Mouse (Mus musculus) embryonic facial prominence, embryonic 10.5 days (tissue): ENCODE data around the gene Pdss2. TPM values are rescaled to one million over a fixed set of nuclear protein-coding genes. Genes with fewer than 3 reads are reported as not detected.

Source experiments
- DNase-seq: peaks from one replicate; pipeline ENCODE4 v3.0.0-alpha.2; 2017; ENCODE audit warnings: low spot score
- H3K27ac ChIP-seq: fragments of 300-500 bp; sonication (generic); replicated peaks from 2 replicates; pipeline ENCODE4 v1.5.1; 2016; ENCODE audit warnings: mild to moderate bottlenecking
- H3K27me3 ChIP-seq: fragments of 300-500 bp; sonication (generic); replicated peaks from 2 replicates; pipeline ENCODE4 v1.6.1; 2016; ENCODE audit warnings: low read depth, mild to moderate bottlenecking; ENCODE audit not compliant: poor library complexity, severe bottlenecking
- H3K36me3 ChIP-seq: fragments of 300-500 bp; sonication (generic); replicated peaks from 2 replicates; pipeline ENCODE4 v1.6.1; 2016; ENCODE audit warnings: mild to moderate bottlenecking, moderate library complexity
- H3K4me1 ChIP-seq: fragments of 300-500 bp; sonication (generic); 2 replicates; pipeline ENCODE4 v1.6.1; 2016
- H3K4me3 ChIP-seq: fragments of 300-500 bp; sonication (generic); 2 replicates; pipeline ENCODE4 v1.5.1; 2016; ENCODE audit warnings: mild to moderate bottlenecking, moderate library complexity
- H3K9me3 ChIP-seq: fragments of 300-500 bp; sonication (generic); 2 replicates; pipeline ENCODE4 v1.6.1; 2016; ENCODE audit warnings: mild to moderate bottlenecking
- WGBS: fragments of 180-500 bp; shearing (Covaris S2); methylation state at CpG from one replicate; pipeline ENCODE4 v1.1.7; 2016; 5-methylcytosine and 5-hydroxymethylcytosine counted together
- polyA plus RNA-seq: library from polyadenylated mRNA; unstranded; fragments of >200 nt; fragmentation: Nextera tagmentation; extraction: Ambion mirVana; gene quantifications from 2 replicates; pipeline ENCODE4 v1.2.1, GENCODE M21; 2016

The Pdss2 gene
- polyA plus RNA-seq, 1 experiment from 2014 or later = 15.9 TPM

DNA sequence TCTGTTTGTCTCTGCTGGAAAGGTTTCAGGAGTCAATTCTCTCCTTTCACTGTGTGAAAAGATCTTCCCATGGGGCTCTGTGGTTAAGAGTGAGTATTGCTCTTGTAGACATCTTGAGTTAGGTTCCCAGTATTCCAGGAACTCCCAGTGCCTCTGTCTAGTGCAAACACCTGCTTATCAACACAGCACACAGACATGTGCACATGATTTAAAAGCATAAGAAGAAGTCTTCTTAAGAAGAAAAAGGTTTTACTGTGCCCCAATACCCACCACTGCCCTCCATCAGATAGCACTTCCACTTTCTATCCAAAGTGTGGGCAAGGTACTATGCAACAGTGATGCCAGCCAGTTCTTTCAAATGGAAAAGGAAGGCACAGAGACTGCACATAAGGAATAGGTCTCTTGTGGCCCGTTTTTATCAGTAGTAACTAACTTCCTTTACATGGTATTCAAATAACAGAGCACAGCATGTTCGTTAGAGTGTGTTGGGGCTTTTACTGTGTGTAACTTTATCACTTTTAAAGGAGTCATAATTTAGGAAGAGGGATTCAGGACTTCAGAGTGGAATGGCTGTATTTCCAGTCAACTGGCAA lies 69.4 kb downstream of the Pdss2 start:
- Histone ChIP-seq H3K27ac (no peak overlapping the region), H3K27me3 (no peaks in the 10 kb centered on the region), H3K4me3 (no peak overlapping the region), H3K4me1 (peaks cover 7% of the 10 kb centered on the region; the same call in 1 of the 2 replicates), H3K9me3 (no peaks in the 10 kb centered on the region), H3K36me3 (no peaks in the 10 kb centered on the region)
- DNase-seq = no peak
- WGBS = 80% methylated on average over 2 of the region's 2 CpGs

DNA sequence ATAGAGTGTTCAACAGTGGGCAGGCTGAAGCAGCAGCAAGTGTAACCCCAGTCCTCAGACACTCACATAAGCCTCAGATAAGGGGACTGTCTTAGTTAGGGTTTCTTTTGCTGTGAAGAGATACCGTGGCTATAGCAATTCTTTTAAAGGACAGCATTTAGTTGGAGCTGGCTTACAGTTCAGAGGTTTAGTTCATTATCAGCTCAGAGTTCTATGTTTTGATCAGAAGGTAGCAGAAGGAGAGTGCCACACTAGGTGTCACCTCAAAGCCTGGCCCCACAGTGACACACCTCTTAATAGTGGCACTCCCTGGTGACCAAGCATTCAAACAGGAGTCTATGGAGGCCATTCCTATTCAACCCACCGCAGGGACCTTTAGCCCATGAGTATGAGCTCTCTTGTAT lies 70.0 kb downstream of the Pdss2 start:
- Histone ChIP-seq H3K36me3 (no peaks in the 10 kb centered on the region), H3K27me3 (no peaks in the 10 kb centered on the region), H3K27ac (no peak overlapping the region; the same call in 1 of the 2 replicates), H3K4me1 (peaks cover 6% of the 10 kb centered on the region; the same call in 1 of the 2 replicates), H3K4me3 (no peak overlapping the region), H3K9me3 (no peaks in the 10 kb centered on the region)
- 88% methylated on average over 2 of the region's 2 CpGs for WGBS
- no peak for DNase-seq

DNA sequence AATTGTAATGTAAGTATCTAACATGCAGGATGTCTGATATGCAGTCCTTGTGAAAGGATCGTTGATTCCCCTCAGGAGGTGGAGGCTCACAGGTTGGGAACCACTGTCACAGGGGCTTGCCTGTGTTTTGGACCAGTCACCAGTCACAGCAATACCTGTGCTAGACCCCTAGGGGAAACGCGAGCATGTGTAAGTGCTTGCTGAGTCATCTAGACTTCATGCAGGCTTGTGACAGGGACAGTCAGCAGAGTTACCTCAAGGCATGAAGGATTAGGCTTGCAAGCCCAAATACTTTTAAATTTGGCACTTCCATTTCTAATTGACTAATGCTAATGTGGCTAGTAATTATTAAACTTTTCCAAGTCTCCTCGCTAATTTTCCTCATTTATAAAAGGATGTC lies 71.2 kb downstream of the Pdss2 start:
- Histone ChIP-seq H3K4me3 (no peak overlapping the region), H3K36me3 (no peaks in the 10 kb centered on the region), H3K27me3 (no peaks in the 10 kb centered on the region), H3K27ac (no peak overlapping the region), H3K9me3 (no peaks in the 10 kb centered on the region), H3K4me1 (peaks cover 4% of the 10 kb centered on the region; the same call in 1 of the 2 replicates)
- WGBS = 81% methylated on average over 4 of the region's 4 CpGs
- no peak for DNase-seq

DNA sequence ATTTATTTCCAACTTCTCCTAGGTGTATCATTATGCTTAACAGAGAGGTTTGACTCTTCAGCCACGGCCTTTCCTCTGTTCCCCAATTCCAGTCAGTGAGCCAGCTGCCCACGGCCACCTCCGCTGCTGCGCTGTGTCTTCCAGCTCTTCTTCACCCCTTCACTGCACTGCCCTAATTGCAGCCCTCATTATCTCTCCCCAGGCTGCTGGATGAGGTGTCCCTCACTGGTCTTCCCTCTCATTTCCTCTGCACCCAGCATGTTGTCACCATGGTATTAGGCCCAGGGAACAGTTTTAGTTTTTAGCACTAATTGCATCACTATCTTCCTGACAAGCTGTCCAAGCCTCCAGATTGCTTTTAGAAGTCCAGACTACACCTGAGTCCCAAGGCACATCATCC lies 73.0 kb downstream of the Pdss2 start:
- Histone ChIP-seq H3K9me3 (no peaks in the 10 kb centered on the region), H3K27me3 (no peaks in the 10 kb centered on the region), H3K4me3 (no peak overlapping the region), H3K36me3 (no peaks in the 10 kb centered on the region), H3K4me1 (peaks cover 4% of the 10 kb centered on the region; the same call in 1 of the 2 replicates), H3K27ac (no peak overlapping the region)
- 75% methylated on average over 4 of the region's 4 CpGs for WGBS
- no peak for DNase-seq

DNA sequence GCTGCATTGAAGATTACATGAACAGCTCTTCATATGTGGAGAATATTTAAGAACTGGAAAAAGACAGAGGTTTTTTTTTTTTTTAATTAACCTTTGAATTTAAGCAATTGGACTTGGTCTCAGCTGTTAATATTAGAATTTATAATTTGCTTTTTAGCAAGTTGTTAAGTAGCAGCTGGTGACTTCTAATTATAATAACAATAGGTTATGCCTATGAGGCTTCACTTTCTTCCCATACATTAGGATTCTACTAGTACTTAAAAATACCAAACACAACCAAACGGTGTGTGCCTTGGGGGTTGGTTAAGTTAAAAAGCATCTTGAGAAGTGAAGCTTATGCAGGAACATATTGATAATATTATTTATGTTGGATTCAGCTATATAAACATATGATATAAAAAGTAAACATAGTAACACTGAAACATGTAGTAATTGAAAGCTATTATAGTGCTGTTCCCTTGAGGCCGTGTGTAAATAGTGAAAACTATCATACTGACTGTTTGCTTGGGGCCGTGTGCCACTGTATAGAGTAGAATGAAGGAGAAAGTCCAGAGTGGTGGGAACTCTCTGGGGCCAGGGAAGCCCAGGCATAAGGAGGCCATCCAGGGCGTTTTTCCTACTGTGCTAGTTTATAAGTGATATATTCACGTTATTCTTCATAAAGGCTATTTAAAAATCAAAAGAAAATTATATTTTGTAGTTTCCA lies 87.0 kb downstream of the Pdss2 start:
- peaks cover 7% of the 10 kb centered on the region for H3K36me3 ChIP-seq
- H3K27ac ChIP-seq = no peak overlapping the region
- DNase-seq = no peak
- whole genome bisulfite sequencing = 89% methylated on average over 5 of the region's 5 CpGs
- H3K4me3 ChIP-seq = no peak overlapping the region
- H3K27me3 ChIP-seq = no peaks in the 10 kb centered on the region
- no peaks in the 10 kb centered on the region for H3K9me3 ChIP-seq
- H3K4me1 ChIP-seq = no peaks in the 10 kb centered on the region

DNA sequence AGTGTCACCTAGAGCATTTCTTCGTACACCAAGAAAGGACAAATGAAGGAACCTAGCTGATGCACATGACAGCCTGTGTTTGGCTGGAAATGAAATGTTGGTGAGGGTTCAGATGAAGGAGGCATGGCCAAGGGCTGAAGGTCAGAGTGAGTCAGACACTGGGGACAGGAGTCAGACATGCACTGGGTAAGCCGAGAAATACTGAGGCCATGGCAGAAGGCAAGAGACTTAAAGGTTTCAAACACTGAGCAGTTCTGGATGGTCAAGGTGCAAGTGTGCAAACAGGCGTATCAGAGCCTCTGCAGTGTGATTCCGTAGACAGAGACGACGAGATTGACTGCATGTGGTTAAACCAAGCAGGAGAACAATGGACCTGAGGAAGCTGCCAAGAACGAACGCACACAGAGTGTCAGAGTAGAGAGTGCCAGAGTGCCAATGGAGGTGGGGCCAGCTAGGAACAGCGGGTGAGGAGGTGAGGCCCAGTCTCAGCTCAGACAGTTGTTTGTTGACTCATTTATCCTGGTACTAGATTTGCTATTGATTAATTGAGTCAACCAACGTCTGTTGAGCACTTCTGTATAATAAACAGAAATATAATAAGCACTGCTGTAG lies 89.6 kb downstream of the Pdss2 start:
- no peak for DNase-seq
- no peak overlapping the region for H3K27ac ChIP-seq
- no peaks in the 10 kb centered on the region for H3K9me3 ChIP-seq
- H3K36me3 ChIP-seq = peaks cover 1% of the 10 kb centered on the region
- H3K27me3 ChIP-seq = no peaks in the 10 kb centered on the region
- WGBS = 76% methylated on average over 10 of the region's 10 CpGs
- no peak overlapping the region for H3K4me3 ChIP-seq
- H3K4me1 ChIP-seq = no peaks in the 10 kb centered on the region

DNA sequence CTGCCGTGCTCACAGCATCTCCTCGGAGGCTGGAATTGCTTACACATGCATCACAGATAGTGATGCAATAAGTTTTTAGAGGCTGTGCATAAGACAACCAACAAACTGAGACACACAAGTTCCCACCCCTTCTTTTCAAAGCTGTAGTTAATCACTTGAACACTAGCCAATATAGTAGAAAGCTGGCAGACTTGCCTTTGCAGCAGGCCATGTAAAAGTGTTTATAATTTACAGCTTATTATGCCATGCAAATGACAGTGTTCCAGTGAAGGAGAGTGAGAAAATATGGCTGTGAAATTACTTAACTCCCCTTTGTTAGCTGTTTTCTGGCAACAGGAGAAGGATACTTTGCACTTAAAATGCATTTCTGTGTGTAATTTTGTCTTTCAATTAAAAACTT lies 90.9 kb downstream of the Pdss2 start:
- WGBS = 88% methylated on average over 2 of the region's 2 CpGs
- no peaks in the 10 kb centered on the region for H3K36me3 ChIP-seq

DNA sequence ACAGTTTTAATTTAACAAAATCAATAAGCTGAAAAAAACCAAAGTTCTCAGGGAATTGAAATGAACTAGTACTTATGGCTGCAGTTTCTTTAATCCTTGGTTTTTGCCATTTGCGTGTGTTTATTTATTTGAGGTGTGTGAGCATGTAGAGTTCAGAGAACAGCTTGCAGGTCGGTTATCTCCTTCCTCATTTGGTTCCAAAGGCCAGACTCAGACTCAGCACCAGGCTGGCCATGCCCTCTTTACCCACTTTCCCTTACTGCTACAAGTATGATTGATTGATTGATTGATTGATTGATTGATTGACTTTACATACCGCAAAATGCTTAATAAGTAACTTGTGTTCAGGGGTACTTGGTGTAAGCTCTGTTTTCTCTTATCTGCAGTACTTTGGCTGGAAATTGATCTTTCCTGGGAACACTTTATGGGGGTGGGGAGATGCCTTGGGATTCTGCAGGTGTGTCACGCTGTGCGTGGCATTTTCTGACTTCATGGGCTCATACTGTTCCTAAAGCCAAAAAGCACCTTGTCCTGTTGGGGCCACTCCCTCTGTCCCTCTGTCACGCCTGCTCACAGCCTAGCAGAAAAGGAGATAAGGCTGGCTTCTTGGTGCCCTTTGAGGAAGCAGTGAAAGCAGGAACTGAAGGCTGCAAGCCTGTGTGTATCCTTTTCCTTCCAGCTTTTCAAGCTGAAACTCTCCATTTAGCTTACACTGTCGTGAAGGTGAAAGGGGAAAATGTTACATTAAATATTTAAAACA lies 91.6 kb downstream of the Pdss2 start:
- 70% methylated on average over 7 of the region's 7 CpGs for WGBS
- H3K4me1 ChIP-seq = no peaks in the 10 kb centered on the region
- no peaks in the 10 kb centered on the region for H3K36me3 ChIP-seq
- no peak overlapping the region for H3K27ac ChIP-seq
- H3K4me3 ChIP-seq = no peak overlapping the region
- DNase-seq = no peak
- H3K27me3 ChIP-seq = no peaks in the 10 kb centered on the region
- H3K9me3 ChIP-seq = no peaks in the 10 kb centered on the region

More for the DNA sequence above, 90.9 kb downstream of the Pdss2 start:
- Histone ChIP-seq H3K4me1 (no peaks in the 10 kb centered on the region), H3K27ac (no peak overlapping the region), H3K9me3 (no peaks in the 10 kb centered on the region), H3K27me3 (no peaks in the 10 kb centered on the region), H3K4me3 (no peak overlapping the region)
- DNase-seq = no peak

DNA sequence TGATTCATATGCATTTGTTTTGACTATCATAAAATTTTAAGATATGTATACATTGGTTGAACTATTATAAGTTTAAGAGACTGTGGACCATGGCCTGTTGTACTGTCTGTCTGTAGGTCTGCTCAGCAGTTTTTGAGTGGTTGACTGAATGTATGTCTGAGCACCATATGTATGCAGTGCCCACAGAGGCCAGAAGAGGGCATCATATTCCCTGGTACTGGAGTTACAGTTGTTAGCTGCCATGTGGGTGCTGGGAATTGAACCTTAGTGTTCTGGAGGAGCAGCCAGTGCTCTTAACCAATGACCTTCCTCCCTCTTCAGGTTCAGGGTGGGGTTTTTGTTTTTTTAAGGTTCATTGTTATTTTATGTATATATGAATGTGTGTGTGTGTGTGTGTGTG lies 93.9 kb downstream of the Pdss2 start:
- Histone ChIP-seq H3K27me3 (no peaks in the 10 kb centered on the region), H3K4me3 (no peak overlapping the region), H3K27ac (no peak overlapping the region), H3K9me3 (no peaks in the 10 kb centered on the region), H3K36me3 (no peaks in the 10 kb centered on the region), H3K4me1 (no peaks in the 10 kb centered on the region)
- no peak for DNase-seq

DNA sequence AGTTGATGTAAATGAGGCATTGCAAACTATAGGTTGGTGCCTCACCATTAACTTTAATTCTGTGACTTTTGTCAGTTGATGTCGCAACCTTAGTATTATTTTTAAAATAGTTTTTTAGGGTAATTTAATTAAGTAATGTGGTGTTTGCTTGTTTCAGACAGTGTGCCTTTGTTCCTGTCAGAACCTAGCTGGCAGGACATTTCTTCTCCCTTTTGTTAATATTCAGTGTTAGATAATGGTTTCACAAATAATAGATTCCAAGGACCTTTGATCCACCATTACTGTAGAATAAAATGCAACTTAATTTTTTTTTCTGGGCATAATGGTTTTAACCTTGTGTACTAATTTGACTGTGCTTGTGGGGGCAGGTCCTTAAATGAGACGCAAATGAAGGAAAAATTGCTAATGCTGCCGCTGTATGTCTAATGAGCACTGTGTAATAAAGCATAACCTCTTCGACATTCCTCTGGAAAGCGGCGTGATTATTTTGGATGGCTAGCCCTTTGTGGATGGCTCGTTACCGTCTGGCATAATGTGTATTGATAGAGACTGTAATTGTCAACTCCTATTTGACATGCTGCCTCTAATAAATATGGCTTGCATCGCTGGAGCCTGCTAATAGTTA lies 96.2 kb downstream of the Pdss2 start:
- no peak for DNase-seq
- H3K4me3 ChIP-seq = no peak overlapping the region
- H3K4me1 ChIP-seq = peaks cover 12% of the 10 kb centered on the region
- 87% methylated on average over 9 of the region's 9 CpGs for WGBS
- no peaks in the 10 kb centered on the region for H3K36me3 ChIP-seq
- no peak overlapping the region for H3K27ac ChIP-seq
- H3K27me3 ChIP-seq = no peaks in the 10 kb centered on the region
- no peaks in the 10 kb centered on the region for H3K9me3 ChIP-seq

DNA sequence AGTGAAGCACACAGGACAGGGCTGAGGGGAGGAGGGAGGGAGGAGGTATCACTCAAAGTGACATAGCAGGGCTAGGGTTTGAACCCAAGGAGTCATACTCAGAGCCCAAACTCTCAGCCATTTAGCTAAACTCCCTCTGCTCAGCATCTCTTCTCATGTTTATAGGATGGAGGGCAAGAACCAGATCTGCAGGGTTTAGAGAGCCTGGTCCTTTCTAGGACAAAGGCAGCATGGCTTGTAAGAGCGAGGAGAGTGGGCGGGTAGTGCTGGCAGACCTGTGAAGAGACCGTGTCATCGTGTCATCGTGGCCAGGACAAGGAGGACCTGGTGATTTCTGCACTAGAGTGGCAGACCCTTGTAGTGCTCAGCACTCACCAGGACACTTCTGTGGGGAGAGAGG lies 99.7 kb downstream of the Pdss2 start:
- H3K4me1 ChIP-seq = peaks cover 23% of the 10 kb centered on the region
- DNase-seq = no peak
- no peaks in the 10 kb centered on the region for H3K36me3 ChIP-seq
- no peaks in the 10 kb centered on the region for H3K27me3 ChIP-seq
- no peak overlapping the region for H3K4me3 ChIP-seq
- H3K27ac ChIP-seq = no peak overlapping the region; the same call in 1 of the 2 replicates
- no peaks in the 10 kb centered on the region for H3K9me3 ChIP-seq
- 91% methylated on average over 5 of the region's 5 CpGs for WGBS

DNA sequence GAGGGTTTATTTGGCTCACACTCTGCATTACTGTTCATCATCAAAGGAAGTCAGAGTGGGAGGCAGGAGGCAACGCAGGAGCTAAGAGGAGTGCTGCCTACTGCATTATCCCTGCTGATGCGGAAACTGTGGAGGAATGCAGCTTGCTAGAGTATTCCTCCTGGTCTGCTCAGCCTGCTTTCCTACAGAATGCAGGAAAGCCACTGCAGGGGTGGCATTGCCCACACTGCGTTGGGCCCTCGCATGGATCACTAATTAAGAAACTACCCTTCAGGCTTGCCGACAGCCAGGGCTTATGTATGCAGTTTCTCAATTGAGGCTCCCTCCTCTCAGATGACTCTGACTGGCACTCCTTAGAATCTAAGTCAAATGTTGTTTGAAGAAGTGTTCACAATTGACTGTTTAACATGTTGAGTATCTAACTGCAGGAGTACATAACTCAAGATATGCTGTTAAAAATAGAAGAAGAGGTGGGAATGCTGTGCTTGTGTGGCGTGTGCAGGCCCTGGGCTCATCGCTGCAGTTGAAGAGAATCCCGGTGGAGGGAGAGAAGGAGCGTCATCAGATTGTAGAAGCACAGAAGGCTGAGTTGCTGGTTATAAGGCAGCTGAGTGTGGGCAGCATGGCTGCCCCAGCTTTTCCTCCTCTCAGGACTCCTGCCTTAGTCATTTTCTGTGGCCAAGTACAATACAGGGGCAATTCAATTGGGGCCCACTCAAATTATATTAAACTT lies 101.3 kb downstream of the Pdss2 start:
- no peak for DNase-seq
- WGBS = 61% methylated on average over 9 of the region's 9 CpGs
- H3K4me1 ChIP-seq = peaks cover 23% of the 10 kb centered on the region
- 0 out of 2 replicates have a peak overlapping the region, but pooled peaks have one; percentile 35 for H3K27ac ChIP-seq
- H3K27me3 ChIP-seq = no peaks in the 10 kb centered on the region
- H3K36me3 ChIP-seq = no peaks in the 10 kb centered on the region
- H3K9me3 ChIP-seq = no peaks in the 10 kb centered on the region
- H3K4me3 ChIP-seq = no peak overlapping the region
